Mouse (Mus musculus) megakaryocyte, embryonic 14.5 days (primary cell): Measurements from ENCODE around the gene Carm1.

Experiments
- FLI1 ChIP-seq: IDR thresholded peaks from 2 replicates; pipeline ENCODE4 v1.6.1; 2012; ENCODE audit warnings: low read length, inconsistent platforms, mixed read lengths
- GATA1 ChIP-seq: IDR thresholded peaks from 3 replicates; pipeline ENCODE4 v1.6.1; 2012; ENCODE audit warnings: mixed read lengths, low read length, inconsistent platforms, borderline replicate concordance

DNA sequence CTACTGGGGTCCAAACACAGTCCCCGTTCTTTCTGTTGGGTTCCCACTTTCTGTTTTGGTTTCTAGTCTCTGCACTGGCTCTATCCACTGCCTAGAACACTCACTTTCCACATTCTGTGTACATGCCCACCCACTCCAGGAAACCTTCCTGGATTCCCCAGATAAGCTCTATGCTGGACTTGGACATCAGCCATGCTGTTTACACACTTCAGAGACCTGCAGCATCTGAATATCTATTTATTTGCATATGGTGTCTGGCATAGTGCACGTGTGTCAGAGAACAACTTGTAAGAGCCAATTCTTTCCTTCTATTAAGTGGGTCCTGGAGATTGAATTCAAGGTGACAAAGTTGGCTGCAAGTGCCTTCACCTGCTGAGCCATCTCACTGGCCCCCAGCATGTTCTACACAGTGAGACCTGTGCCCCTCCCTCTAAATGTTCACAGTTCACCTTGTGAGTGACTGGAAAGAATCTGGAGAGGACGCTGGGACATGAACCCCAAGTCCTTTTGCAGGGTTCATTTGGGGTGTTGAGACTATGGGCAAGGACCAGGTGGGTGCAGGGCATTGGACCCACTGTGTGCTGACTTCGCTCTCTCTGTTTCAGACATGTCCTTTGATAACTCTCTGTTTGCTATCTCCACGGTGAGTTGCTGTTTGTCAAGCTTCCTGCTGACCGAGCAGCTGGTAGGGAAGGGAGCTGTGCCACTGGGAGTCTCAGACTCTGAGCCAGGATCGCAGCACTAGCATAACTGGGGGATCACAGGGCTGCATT, 6.5 kb upstream of the Carm1 start:
- no peak for TF ChIP-seq GATA1
- no peak for TF ChIP-seq FLI1
